Mouse (Mus musculus): Measurements from ENCODE around the gene Cacna1s.

Gene Cacna1s

GRCm38 (mm10) chr1:136137575-136137974, 85.0 kb downstream of the Cacna1s start:
- no peak for DNase-seq (ENCODE audit: low spot score in 2 of 2)

- no peak for DNase-seq (ENCODE audit: low spot score in 2 of 2)
Measured at GRCm38 (mm10) chr1:136138191-136138830, 85.8 kb downstream of the Cacna1s start.

GRCm38 (mm10) chr1:136139990-136140640, 87.6 kb downstream of the Cacna1s start:
- DNase-seq (ENCODE audit: low spot score in 2 of 2) = peak; percentile 91 to 92

GRCm38 (mm10) chr1:136141176-136141950, 88.8 kb downstream of the Cacna1s start:
- no peak for DNase-seq (ENCODE audit: low spot score in 2 of 2)

GRCm38 (mm10) chr1:136142336-136142735, 89.8 kb downstream of the Cacna1s start:
- peak in 1 of 2 experiments; percentile 61 for DNase-seq (ENCODE audit: low spot score in 2 of 2)

GRCm38 (mm10) chr1:136143514-136143913, 91.0 kb downstream of the Cacna1s start:
- DNase-seq (ENCODE audit: low spot score in 2 of 2) = peak; percentile 85

GRCm38 (mm10) chr1:136149702-136150101, 97.2 kb downstream of the Cacna1s start:
- no peak for DNase-seq (ENCODE audit: low spot score in 2 of 2)

- DNase-seq (ENCODE audit: low spot score in 2 of 2) = no peak
Measured at GRCm38 (mm10) chr1:136151371-136151770, 98.8 kb downstream of the Cacna1s start.

- DNase-seq (ENCODE audit: low spot score in 2 of 2) = no peak
Measured at GRCm38 (mm10) chr1:136156304-136156703, 103.8 kb downstream of the Cacna1s start.

- DNase-seq (ENCODE audit: low spot score in 2 of 2) = no peak
Measured at GRCm38 (mm10) chr1:136156951-136157350, 104.4 kb downstream of the Cacna1s start.

GRCm38 (mm10) chr1:136159830-136160229, 107.3 kb downstream of the Cacna1s start:
- DNase-seq (ENCODE audit: low spot score in 2 of 2) = no peak

GRCm38 (mm10) chr1:136160297-136160696, 107.7 kb downstream of the Cacna1s start:
- no peak for DNase-seq (ENCODE audit: low spot score in 2 of 2)

GRCm38 (mm10) chr1:136160930-136161329, 108.4 kb downstream of the Cacna1s start:
- no peak for DNase-seq (ENCODE audit: low spot score in 2 of 2)

GRCm38 (mm10) chr1:136161333-136161921, 108.9 kb downstream of the Cacna1s start:
- no peak for DNase-seq (ENCODE audit: low spot score in 2 of 2)

GRCm38 (mm10) chr1:136165436-136165835, 112.9 kb downstream of the Cacna1s start:
- DNase-seq (ENCODE audit: low spot score in 2 of 2) = no peak

- DNase-seq (ENCODE audit: low spot score in 2 of 2) = peak; percentile 56 to 60
Measured at GRCm38 (mm10) chr1:136167657-136168056, 115.1 kb downstream of the Cacna1s start.

Data from right cerebral cortex, adult 2 months (tissue).